Mouse (Mus musculus) stomach, postnatal 0 days (tissue): Measurements from ENCODE around the gene Zcchc24.

Experiments
- CTCF ChIP-seq: IDR thresholded peaks from 2 replicates; pipeline ENCODE4 v1.5.1; 2016; ENCODE audit warnings: antibody characterized with exemption, low read depth, mild to moderate bottlenecking, moderate library complexity
- EP300 ChIP-seq: optimal IDR thresholded peaks from 2 replicates; pipeline ENCODE3; 2016; ENCODE audit warnings: antibody characterized with exemption

GRCm38 (mm10) chr14:25719371-25719770, 49.5 kb downstream of the Zcchc24 start:
- TF ChIP-seq CTCF (no peak), EP300 (no peak)
